Comparison of ENCODE assay signal across 8 mouse cellular contexts in the genomic region with DNA sequence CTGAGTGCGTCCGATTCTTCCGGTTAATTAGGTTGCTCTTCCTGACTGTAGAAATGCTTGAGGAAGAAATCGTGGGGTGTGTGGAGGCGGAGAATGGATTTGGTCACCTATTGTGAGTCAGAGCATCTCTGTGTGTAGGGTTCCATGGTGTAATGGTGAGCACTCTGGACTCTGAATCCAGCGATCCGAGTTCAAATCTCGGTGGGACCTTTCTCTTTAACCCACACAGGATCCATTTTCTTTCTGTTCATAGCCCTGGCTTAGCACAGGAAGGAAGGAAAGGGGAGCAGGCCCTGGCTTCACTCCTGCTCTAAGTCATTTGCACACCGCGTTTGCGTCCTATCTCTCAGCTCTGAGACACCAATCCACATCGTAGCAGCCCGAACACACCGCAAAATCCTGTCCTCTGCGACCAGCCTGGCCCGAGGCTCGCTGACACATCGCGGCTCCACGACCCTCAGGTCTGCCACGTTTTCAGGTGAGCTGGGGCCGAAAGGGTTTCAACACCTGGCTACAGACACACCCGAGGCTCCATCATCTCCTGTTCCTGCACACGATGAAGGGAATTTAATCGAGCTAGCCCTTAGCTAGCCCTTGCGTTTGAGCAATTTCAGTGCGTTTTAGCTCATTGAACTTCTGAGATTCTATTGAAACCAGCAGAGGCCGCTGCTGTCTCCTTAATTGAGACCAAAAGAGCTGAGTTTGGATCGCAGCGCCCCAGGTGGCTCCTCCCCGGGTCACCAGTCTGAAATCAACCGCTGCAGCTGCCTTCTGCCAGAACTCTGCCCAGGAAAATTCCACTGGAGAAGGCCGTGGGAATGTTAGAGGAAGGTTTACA. TPM values are rescaled to one million over a fixed set of nuclear protein-coding genes. Genes with fewer than 3 reads are reported as not detected.
A peak's percentile ranks its signal among the peaks of the same experiment; 100 is the strongest.
DNase-seq lines count a peak whose midpoint lies in the region; ATAC-seq lines count a peak whose summit lies in the region.

No protein-coding gene starts in this region.

- H3K27ac ChIP-seq in forebrain, embryonic 15.5 days (replicated peaks) = no peak overlapping the region
- no peak overlapping the region for H3K27ac ChIP-seq in hindbrain, embryonic 12.5 days

- peak overlapping the region; percentile 5 for H3K9ac ChIP-seq in forebrain, embryonic 15.5 days (replicated peaks)
- peak overlapping the region; percentile 62 for H3K9ac ChIP-seq in hindbrain, embryonic 12.5 days

- H3K27me3 ChIP-seq in forebrain, embryonic 15.5 days = peaks cover 14% of the 10 kb centered on the region; the same call in 1 of the 2 replicates
- H3K27me3 ChIP-seq in hindbrain, embryonic 12.5 days = peaks cover 19% of the 10 kb centered on the region

- H3K4me1 ChIP-seq in forebrain, embryonic 15.5 days = peaks cover 23% of the 10 kb centered on the region
- H3K4me1 ChIP-seq in hindbrain, embryonic 12.5 days = peaks cover 16% of the 10 kb centered on the region

- peak overlapping the region; percentile 30 for H3K4me3 ChIP-seq in forebrain, embryonic 15.5 days
- peak overlapping the region; percentile 36 for H3K4me3 ChIP-seq in hindbrain, embryonic 12.5 days

- ATAC-seq in forebrain, embryonic 15.5 days (replicated peaks) = peak; percentile 42
- peak; percentile 38 for ATAC-seq in hindbrain, embryonic 12.5 days (ENCODE audit: low FRiP score)

- DNase-seq in MN1 (ENCODE audit: low spot score) = peak; percentile 88
- DNase-seq in cerebellum, adult 18-20 months = peak; percentile 68 to 70
- peak; percentile 65 to 77 for DNase-seq in layer of hippocampus, postnatal 10 days (ENCODE audit: low spot score in 2 of 2)
- DNase-seq in lung, postnatal 14 days = peak; percentile 77
- peak; percentile 57 for DNase-seq in ovary, postnatal 14 days (ENCODE audit: low spot score)
- peak; percentile 56 to 64 for DNase-seq in thymus, postnatal 36 days

- no peaks in the 10 kb centered on the region for H3K9me3 ChIP-seq in forebrain, embryonic 15.5 days
- no peaks in the 10 kb centered on the region for H3K9me3 ChIP-seq in hindbrain, embryonic 12.5 days (replicated peaks)

- WGBS in forebrain, embryonic 15.5 days = under 1% methylated on average over 33 of the region's 33 CpGs
- 1% methylated on average over 33 of the region's 33 CpGs for WGBS in hindbrain, embryonic 12.5 days

- peak overlapping the region; percentile 47 for H3K4me2 ChIP-seq in forebrain, embryonic 15.5 days (replicated peaks)
- H3K4me2 ChIP-seq in hindbrain, embryonic 12.5 days (replicated peaks) = peak overlapping the region; percentile 76

- H3K36me3 ChIP-seq in forebrain, embryonic 15.5 days = no peaks in the 10 kb centered on the region
- no peaks in the 10 kb centered on the region for H3K36me3 ChIP-seq in hindbrain, embryonic 12.5 days

RNA-seq across cellular contexts. Expression of a gene that starts 7.0 kb away (rescaled TPM):
- not detected in 2 replicates for polyA plus RNA-seq in forebrain, embryonic 15.5 days (2015; fragmentation: Nextera tagmentation; extraction: Ambion mirVana)
- polyA plus RNA-seq in hindbrain, embryonic 12.5 days (2016; fragmentation: Nextera tagmentation; extraction: Ambion mirVana) = not detected in 2 replicates
- not detected for total RNA-seq in layer of hippocampus, postnatal 10 days (2021)

RNA-seq across cellular contexts. Expression of a gene that starts 23.5 kb away (rescaled TPM):
- polyA plus RNA-seq in forebrain, embryonic 15.5 days (2015; fragmentation: Nextera tagmentation; extraction: Ambion mirVana) = 9.5 and 10.0 TPM in 2 replicates
- 9.3 and 10.7 TPM in 2 replicates for polyA plus RNA-seq in hindbrain, embryonic 12.5 days (2016; fragmentation: Nextera tagmentation; extraction: Ambion mirVana)
- total RNA-seq in layer of hippocampus, postnatal 10 days (2021) = 10 to 100 TPM; 38.3 to 39.9 TPM

RNA-seq across cellular contexts. Expression of a gene that starts 52.9 kb away (rescaled TPM):
- 0.66 and 1.0 TPM in 2 replicates for polyA plus RNA-seq in forebrain, embryonic 15.5 days (2015; fragmentation: Nextera tagmentation; extraction: Ambion mirVana)
- polyA plus RNA-seq in hindbrain, embryonic 12.5 days (2016; fragmentation: Nextera tagmentation; extraction: Ambion mirVana) = 1.1 and 1.5 TPM in 2 replicates
- 1 to 10 TPM; 1.9 TPM for total RNA-seq in layer of hippocampus, postnatal 10 days (2021)
